Mouse (Mus musculus) splenic B cell, adult 2 months (primary cell): ENCODE measurements at regions not wholly inside any gene's neighbourhood (a gene's known extent, or its start where the extent isn't known, plus 50 kb on each side); places are given as distances from the start of the nearest gene placed in this dataset.

Experiments
- DNase-seq: peaks from one replicate; pipeline ENCODE4 v3.0.0-alpha.2; 2011; ENCODE audit warnings: low read depth, low spot score
- H3K27me3 ChIP-seq: 2 replicates; pipeline ENCODE4 v1.6.1; 2012; ENCODE audit warnings: mild to moderate bottlenecking, low read length, moderate library complexity, mixed read lengths; ENCODE audit not compliant: control insufficient read depth, poor library complexity, insufficient read depth, severe bottlenecking
- H3K36me3 ChIP-seq: 2 replicates; pipeline ENCODE4 v1.6.1; 2012; ENCODE audit warnings: mild to moderate bottlenecking, low read length, moderate library complexity, mixed read lengths; ENCODE audit not compliant: control insufficient read depth, poor library complexity, insufficient read depth, severe bottlenecking

DNA sequence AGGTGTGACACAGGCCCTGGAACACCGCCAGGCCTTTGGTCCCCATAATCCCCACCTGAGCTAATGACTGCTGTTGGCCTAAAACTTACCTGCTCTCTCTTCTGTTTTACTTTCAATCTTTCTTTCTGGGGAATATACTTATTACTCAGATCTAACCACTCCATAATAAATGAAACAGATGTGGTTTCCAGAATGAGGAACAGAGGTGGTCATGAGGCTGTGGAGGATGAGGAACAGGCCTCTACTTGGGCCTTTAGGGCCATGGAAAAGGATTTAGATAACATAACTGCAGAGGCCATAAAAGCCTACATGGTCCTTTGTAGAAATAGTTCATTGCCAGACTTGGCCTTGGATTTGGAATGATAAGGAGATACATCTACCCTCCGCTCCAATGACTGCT, 74.1 kb downstream of the B3gnt5 start:
- H3K36me3 ChIP-seq, result no peaks in the 10 kb centered on the region
- H3K27me3 ChIP-seq, result no peaks in the 10 kb centered on the region
- DNase-seq, result peak; percentile 4

DNA sequence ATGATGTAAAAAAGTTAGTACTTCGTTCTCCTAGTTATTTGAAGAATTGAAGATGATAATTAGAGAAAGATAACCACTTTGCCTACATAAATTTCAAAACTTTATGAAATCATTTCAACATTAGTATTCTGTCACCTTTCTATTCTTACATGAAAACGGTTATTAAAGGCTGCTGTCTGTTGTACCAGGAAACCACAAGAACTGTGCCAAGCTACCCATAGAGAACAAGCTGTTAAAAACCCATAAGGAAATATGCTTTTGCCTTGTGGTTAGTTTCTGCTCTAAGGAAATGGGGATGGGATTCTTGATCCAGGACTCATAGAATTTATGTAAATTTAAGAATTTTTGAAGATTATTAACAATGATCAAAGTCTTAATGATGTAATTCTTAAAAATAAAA, 74.7 kb downstream of the B3gnt5 start:
- Histone ChIP-seq H3K36me3 (no peaks in the 10 kb centered on the region), H3K27me3 (no peaks in the 10 kb centered on the region)
- no peak for DNase-seq

DNA sequence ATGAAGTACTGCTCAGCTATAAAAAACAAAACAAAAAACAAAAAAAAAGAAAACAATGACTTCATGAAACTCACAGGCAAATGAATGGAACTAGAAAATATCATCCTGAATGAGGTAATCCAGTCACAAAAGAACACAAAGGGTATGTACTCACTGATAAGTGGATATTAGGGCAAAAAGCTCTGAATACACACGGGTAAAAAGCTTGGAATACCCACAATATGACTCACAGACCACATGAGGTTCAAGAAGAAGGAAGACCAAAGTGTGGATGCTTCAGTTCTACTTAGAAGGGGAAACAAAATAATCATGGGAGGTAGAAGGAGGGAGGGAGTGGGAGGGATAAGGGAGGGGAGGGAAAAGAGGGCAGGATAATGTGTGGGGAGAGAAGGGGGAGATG, 79.8 kb downstream of the B3gnt5 start:
- H3K27me3 ChIP-seq, result no peaks in the 10 kb centered on the region
- DNase-seq, result no peak
- H3K36me3 ChIP-seq, result no peaks in the 10 kb centered on the region

DNA sequence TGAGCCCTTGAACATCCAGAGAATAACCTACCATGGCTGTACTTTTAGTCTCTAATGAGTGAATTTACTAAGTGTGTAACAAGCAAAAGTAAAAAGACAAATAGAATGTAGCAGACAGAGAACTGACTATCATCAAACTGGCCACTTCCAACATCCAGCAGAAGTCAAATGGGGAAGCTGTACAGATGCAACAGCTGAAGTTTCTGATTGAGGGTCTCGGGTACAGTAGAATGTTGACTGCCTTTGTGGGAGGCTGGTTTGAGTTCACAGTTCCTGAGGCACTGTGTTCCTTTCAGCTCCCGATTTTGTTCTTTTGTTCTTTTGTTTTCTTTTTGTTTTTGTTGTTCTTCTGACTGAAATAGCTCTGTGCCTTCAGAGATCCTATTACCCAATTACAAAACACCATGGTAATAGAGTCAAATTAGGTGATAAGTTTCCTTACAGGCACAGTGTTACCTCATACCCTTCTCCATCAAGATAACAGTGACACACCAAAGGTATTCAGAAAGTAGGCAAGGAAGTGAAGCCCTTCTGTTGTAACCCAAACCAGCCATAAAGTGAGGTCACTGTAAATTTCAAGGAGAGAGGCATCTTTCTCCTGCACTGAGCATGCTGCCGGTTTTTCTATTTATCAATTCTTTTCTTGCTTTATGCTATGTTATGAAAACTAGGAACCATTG, 82.5 kb downstream of the B3gnt5 start:
- no peaks in the 10 kb centered on the region for H3K36me3 ChIP-seq
- H3K27me3 ChIP-seq, result no peaks in the 10 kb centered on the region
- no peak for DNase-seq

DNA sequence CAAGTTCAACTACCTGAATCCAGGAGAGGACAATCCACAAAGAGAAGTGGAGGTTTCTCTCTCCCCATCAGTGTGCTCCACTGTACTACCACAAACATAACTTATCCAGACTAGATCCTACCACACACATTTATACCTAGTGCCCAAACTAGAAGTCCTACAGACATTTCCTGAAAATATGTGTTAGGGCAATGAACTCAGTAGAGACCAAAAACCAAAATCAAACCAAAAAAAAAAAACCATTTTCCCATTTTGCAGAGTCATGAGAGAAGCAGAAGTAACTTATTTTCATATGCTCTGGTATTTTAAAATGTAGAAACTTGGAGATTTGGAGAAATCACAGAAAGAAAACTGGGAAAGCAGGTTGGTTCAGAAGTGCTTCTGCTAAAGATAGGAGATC, 83.7 kb downstream of the B3gnt5 start:
- DNase-seq, result no peak
- H3K27me3 ChIP-seq, result no peaks in the 10 kb centered on the region
- H3K36me3 ChIP-seq, result no peaks in the 10 kb centered on the region

DNA sequence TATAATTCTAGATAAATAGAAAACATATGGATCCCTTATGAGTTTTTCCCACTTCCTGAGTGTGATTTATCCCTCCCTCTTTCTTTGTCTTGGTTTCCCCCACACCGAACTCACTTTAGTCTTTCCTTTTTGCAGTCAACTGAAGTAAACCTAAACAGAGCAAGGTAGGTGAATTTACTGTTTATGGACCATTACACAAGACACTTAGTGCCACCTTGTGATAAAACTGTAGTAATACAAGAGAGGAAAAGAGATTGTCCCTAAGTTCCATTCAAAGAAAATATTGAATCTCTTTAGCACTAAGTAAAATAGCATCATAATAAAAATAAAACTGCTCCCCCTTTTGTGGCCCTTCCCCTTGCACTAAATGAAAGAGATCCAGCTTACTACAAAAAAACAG, 88.4 kb downstream of the B3gnt5 start:
- Histone ChIP-seq H3K36me3 (no peaks in the 10 kb centered on the region), H3K27me3 (no peaks in the 10 kb centered on the region)
- DNase-seq, result peak; percentile 63

DNA sequence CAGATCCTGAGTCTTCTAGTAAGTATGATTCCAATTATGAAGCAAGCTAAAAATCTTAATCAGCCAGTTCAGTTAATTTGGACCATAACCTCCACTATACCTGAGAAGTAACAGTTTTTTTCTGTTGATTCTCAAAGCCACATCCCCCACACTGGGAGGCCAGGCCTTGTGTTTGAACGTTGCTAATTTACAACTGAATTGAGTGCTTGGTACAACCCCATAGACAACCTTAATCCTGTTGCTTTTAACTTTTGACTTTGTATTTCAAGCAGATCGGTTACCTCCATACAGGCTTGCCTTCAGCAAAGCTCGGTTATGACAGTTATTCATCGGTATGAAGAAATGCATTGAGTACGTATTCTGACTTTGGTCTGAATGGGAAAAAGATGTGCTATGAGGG, 105.3 kb downstream of the B3gnt5 start:
- DNase-seq, result no peak
- Histone ChIP-seq H3K36me3 (no peaks in the 10 kb centered on the region), H3K27me3 (no peaks in the 10 kb centered on the region)

DNA sequence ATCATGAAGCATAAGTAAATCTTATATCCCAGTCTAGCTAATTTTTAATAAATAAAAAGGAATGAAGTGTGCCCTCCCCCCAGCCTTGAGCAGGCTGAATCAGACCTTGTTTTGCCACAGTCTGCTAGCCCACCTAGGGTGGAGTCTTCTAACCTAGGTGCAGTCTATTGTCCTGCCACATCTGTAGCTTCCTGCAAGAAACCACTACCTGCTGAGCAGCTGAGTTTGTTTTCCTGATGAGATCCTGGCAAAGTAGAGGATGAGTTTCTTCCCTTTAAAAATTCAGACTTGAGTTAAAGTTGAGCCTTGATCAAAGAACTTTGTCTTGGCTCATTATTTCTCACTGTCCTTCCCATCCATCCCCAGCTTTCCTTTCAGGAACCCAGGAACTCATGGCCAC, 105.9 kb downstream of the B3gnt5 start:
- DNase-seq, result no peak
- Histone ChIP-seq H3K27me3 (no peaks in the 10 kb centered on the region), H3K36me3 (no peaks in the 10 kb centered on the region)

DNA sequence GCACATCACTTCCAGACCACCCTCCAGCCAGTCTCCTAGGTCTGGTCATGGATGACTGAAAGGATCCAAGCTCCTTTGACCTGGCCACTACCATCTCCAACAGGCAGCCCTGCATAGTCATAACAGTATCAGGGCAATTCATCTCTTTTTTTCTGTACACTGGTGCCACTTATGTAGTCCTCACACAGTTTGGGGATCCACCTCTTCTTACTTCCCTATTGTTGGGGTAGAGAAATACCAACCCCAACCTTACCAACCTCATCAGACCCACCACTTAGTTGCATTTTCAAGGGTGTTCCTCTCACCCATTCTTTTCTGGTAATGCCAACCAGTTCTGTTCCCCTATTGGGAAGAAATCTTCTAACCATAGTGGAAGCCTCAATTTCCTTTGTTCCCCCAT, 109.4 kb downstream of the B3gnt5 start:
- H3K27me3 ChIP-seq, result no peaks in the 10 kb centered on the region
- H3K36me3 ChIP-seq, result no peaks in the 10 kb centered on the region
- DNase-seq, result no peak

DNA sequence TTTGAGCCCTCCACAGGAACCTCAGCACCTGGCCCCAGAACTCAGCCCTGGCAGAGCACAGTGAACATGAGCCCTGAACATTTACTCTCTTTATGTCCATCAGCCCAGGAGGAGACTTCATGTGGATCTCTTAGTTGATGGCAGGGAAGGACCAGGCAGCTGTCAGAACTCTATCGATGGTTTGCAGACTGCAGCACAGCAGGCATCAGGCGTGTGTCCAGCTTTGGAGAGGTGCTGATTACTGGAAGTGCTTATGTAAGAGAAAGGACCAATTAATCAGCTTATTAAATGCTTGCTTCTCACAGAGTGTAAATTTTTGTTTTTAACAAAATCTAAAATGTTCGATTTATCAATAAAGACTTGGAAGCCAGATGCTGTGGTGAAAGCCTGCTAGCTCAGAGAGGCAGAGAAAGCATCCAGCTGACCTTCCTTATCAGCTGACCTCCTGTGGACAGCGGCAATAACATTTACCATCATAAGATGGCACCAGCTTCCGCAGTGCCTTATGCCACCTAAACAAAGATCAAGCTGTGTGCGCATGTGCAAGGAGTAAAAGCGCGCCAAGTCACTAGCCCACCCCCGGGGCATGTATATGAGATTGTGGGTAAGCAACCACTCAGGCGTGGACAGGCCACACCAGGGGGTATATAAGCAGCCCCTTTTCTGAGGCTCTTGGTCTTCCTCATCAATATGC, 105.8 kb downstream of the Klhl6 start:
- H3K27me3 ChIP-seq, result no peaks in the 10 kb centered on the region
- no peak for DNase-seq
- H3K36me3 ChIP-seq, result no peaks in the 10 kb centered on the region

DNA sequence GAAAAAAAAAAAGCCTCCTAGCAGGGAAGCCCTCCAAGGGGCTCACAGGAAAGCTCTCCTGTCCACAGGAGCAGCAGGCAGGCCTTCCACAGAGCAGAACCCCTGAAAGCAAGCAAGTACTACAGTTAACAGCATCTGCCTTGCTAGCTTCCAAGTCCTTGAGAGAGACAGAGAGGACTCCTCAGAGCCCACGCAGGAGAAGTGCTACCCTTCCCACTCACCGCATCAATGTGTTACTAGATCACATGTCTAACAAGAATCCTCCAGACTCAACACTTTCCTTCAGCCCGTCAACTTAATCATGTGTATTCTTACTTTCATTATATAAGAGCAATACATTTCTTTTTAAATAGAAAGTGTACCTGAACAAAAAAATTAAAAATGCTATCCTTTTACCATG, 99.9 kb downstream of the Klhl6 start:
- DNase-seq, result no peak
- Histone ChIP-seq H3K27me3 (no peaks in the 10 kb centered on the region), H3K36me3 (no peaks in the 10 kb centered on the region)

DNA sequence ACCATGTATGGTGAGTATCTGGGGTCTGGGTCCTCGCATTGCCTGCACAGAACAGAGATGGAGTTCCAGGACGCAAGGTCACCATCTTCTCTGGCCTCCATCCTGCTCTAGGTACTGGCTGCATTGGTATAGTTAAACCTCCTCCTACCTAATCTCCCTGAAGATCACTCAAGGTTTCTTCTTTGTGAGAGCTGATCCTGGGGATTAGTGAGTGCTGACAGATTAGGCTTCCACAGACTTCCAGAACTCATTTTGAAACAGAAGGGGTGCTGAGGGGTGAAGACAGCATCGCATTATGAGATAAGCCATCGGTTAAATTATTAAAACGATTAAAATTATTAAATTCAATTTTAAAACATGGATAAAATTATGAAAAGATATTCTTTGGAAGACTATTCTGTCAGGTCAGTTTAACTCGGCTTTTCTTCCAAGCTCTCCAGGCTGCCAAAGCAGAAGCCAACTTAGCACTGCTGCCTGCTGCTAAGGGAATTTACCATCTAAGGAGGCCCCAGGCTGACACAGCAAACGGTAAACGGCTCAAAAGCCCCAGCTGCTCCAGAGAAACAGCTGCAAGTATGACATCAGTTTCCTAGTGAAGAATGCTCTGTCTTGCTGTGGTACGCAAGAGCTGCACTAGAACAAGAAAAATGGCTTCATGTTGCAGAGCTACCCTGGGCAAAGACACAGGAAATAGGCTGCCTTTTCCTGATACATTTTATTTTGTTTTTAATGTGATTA, 98.9 kb downstream of the Klhl6 start:
- peak; percentile 5 for DNase-seq
- Histone ChIP-seq H3K36me3 (no peaks in the 10 kb centered on the region), H3K27me3 (no peaks in the 10 kb centered on the region)

DNA sequence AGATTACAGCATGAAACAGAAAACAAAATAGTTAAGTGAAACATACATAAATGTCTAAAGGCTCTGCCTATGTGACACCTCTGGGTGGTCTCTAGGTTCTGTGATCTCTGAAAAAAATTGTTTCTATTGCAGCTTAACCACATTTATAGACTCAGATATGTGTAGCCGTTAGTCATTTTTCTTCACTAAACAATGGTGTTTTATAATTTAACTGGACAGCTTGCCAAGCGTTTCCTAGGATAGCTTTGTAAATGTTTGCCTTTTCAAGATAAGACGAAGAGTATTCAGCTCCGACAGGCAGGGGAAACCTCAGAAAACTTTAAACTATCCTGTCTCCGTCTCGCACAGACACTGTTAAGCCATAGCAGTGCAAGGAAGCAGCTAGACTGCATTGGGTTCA, 98.3 kb downstream of the Klhl6 start:
- no peaks in the 10 kb centered on the region for H3K36me3 ChIP-seq
- DNase-seq, result no peak
- no peaks in the 10 kb centered on the region for H3K27me3 ChIP-seq

DNA sequence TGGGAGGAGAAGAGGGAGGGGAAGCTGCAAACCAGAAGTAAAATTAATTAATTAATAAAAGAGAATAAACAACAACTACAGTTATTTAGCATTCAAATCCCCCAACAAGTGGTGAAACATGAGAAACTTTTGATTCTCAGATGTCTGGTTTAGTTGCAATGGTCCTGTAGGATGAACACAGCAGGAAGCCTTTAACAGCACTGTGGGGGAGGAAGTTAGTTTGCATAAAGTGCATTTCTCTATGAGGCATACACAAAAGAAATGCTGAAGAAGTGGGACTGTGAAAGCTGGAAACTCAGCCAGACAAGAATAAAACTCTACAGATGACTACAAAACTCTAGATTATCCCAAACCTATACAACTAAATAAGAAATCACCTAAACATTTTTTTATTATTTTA, 96.2 kb downstream of the Klhl6 start:
- DNase-seq, result no peak
- no peaks in the 10 kb centered on the region for H3K36me3 ChIP-seq

DNA sequence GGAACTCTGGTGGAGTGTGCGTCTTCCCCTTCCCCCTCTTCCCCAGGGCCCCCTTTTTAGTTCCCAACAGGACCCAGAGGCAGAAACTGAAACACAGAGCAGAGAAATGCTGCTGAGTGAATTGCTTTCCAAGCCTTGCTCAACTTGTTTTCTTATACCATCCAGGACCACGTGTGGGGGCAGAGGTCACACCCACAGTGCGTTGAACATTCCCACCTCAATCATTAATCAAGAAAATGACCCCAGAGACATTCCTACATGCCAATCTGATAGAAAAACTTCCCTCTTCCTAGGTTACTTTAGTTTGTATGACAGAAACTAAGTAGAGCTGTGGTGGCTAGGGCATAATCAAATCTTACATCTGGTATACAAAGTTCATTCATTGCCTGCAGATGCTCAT, 93.3 kb downstream of the Klhl6 start:
- no peak for DNase-seq
- Histone ChIP-seq H3K36me3 (no peaks in the 10 kb centered on the region), H3K27me3 (no peaks in the 10 kb centered on the region)

More for the DNA sequence above, 96.2 kb downstream of the Klhl6 start:
- no peaks in the 10 kb centered on the region for H3K27me3 ChIP-seq
